Mouse (Mus musculus) cerebral cortex, adult 2 months (tissue): Measurements from ENCODE around the gene Tdp2.

ENCODE experiments used
- WGBS: fragments of 180-500 bp; shearing (Covaris S2); methylation state at CpG from one replicate; pipeline ENCODE4 v1.1.7; 2018; 5-methylcytosine and 5-hydroxymethylcytosine counted together

Gene Tdp2

DNA sequence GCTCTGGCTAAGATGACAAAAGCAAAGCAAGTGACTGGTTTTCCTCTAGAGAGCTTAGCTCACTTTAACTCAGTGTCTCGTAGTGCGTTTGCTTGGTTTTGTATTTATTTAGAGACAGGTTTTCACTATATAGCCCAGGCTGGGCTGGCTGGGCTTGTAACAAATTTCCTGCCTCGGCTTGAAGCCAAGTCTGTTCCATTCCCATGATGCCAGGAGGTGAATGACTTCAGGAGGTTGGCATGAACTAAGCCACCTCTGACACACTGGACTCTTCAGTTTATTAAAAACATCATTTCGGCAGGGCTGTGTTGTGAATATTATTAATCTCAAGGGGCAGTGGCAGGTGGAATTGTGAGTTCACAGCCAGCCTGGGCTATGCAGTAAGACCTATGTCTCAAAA is 5.9 kb upstream of the Tdp2 start:
- 74% methylated on average over 4 of the region's 4 CpGs for WGBS

DNA sequence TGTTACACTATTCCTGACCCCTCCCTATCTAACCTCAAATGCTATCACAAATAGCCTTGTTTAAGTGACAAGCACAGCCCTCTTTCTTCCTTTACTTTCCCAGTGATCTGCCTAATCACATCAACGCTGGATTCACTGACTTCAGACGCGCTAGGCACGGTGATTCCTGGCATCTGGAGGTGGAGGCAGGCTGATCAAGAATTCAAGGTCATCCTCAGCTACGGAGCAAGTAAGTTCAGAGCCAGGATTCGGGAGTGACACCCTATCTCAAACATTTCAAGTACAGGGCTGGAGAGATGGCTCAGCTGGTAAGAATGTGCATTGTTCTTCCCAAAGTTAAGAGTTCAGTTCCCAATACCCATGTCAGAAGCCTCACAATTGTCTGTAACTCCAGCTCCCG is 5.4 kb upstream of the Tdp2 start:
- WGBS, result 83% methylated on average over 7 of the region's 7 CpGs

DNA sequence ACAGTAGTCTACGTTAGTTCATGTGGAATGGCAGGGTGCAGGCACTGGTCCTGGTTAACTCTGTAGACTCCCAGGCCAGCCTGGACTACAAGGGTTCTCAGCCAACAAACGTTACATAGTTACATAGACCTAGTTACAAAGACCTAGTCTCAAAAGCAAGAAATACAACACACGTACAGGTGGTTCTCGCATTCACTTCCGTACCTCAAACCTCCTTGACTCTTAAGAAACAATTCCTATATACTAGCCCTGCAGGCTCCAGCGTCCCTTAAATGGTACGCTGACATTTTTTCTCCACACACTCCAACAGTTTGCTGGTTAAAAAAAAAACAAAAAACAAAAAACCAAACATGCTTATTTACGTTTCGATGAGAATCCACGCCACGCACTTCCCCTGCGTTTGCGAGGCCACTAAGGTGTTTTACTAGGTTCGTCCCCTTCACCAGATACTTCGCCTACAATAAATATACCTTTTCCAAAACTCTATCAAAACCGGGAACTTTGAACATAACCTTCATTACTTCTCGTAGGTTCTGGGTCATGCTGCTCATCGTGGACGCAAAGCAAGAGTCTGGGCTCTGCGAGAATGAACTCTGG is 625 bp upstream of the Tdp2 start:
- under 1% methylated on average over 20 of the region's 20 CpGs for WGBS

DNA sequence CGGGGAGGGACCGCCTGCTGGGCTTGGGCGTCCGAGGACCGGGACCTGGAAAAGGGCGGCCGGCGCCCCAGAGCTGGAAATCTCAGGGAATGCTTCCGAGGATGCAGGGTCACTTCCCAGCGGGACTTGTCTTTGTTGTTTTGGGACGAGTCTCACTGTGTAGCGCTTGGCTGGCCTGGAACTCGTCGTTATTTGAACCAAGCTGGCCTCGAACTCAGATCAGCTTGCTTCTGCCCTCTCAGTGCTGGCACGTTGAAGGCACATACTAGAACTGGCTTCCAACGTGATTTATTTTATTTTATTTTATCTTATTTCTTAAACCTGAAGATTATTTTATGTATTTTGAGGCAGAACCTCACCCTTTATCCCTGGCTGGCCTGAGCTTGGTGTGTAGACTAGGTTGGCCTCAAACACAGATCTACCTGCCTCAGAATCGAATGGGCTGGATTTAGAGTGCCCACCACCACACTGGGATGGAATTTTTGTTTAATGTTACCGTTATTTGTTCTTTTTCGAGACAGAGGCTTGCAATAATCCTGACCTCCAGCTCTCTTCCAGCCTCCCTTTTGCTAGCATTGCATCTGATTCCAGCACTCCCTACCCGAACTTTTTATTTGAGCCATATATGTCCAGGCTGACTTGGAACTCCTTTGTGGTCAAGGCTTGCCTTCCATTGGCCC is 792 bp downstream of the Tdp2 start:
- WGBS, result 3% methylated on average over 21 of the region's 21 CpGs

DNA sequence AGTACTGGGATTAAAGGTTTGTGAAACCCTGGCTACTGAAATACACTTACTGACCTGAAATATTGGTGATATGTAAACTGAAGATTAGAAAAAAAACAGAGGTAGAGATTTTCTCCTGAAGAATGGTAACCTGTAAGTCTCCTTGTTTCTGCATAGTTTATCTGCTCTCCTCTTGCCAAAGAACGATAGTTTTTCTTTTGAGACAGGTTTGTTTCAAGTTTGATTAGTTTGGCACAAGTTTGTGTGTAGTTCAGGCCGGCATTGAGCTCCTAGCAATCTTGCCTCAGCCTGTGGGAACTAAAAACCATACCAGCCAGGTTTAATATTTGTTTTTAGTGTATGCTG is 1.3 kb downstream of the Tdp2 start:
- WGBS, result 34% methylated on average over 2 of the region's 2 CpGs

DNA sequence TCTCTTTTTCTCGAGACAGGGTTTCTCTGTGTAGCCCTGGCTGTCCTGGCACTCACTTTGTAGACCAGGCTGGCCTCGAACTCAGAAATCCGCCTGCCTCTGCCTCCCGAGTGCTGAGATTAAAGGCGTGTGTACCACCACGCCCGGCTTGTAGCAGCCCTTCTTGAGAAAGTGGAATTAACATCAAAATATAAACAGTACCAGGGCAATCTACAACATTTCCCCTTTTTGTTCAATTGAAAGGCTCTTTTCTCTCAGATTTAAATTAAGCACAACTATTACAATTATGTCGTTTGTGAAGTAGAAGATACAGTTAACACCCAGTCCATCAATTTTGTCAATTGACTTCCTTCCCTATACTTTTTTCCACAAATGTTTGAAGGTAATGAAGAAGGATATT is 6.3 kb downstream of the Tdp2 start:
- WGBS, result 92% methylated on average over 8 of the region's 8 CpGs

DNA sequence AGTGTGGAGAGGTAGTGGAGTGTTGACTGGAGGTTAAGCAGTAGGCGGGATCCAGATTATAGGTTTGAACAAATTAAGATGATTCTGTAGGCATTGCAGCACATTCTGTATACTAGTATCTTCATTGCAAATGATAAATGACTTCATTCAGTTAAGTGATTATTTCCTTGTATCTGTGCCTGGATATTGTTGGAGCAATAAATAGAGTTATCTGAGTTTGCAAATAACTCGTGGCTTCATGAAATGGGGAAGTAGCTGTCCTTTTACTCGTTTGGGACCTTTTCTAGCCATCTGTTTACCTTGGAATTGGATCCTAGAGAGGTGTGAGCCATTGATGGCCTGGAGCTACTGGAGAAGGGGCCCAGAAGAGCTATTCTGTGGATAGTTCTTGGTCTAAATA is 8.4 kb downstream of the Tdp2 start:
- 82% methylated on average over 3 of the region's 3 CpGs for WGBS

DNA sequence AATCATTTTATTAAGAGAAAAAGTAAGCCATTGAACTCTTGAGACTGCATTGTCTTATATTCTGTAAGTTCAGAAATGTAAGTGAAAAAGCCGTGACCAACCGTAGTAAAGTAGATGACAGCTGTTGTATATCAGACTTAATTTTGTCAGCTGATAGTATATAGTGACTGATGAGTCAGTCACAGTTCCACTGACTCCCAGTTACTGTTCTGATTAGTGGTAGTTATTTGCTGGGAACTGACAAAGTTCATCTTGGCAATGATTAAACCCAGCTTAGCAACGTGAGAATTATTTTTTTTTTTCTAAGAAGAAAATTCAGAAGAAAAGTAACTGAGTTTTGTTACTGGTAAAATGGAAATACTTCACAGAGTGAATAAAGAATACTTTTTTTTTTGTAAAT is 10.2 kb downstream of the Tdp2 start:
- WGBS, result 88% methylated on average over 3 of the region's 3 CpGs

DNA sequence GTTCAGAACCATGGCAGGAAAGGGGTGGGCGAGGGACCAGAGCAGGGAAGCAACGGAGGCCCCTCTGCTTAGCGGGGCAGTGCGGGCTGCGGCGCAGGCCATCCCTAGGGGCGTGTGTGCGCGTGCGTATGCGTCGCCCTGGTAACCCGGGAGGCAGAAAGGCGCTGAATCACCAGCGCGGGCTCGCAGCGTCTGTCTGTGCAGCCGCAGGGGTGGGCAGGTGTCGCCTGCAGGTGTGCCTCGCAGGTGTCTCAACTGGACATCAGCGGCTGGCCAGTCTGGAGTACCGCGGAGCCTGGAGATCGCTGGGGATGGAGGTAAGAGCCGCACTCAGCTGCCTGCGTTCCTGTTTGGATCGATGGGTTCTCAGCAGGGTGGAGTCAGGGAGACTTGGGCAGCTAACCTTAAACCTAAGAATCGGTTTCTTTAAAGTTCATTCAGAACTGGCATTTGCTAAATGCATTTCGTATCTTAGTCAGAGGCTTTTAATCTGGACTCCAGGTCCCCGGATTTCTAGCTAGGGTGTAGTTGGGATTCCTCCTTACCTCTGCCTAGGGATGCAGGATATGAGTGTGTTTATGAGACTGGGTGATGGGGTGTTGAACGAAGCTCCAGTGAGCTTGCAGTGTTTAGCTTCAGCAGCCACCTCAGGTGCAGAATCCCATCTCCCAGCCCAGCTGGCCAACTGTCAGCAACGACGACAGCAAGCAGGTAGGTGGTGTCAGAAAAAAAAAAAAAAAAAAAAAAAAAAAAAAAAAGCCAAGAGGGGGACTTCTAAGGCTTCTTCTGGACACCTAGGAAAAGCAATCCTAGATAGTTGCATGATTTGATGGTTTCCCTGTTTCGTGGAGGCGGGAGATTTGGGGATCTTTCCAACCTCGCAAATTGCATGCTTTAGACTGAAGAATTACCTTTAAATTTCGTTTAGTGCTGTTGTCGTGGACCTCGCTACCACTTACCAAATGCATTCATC is 13.8 kb downstream of the Tdp2 start, which contains the start of gene D130043K22Rik:
Gene D130043K22Rik (plus strand): TSS at position 153 of the 973 bp plus-strand sequence.
- WGBS, result 7% methylated on average over 40 of the region's 40 CpGs

DNA sequence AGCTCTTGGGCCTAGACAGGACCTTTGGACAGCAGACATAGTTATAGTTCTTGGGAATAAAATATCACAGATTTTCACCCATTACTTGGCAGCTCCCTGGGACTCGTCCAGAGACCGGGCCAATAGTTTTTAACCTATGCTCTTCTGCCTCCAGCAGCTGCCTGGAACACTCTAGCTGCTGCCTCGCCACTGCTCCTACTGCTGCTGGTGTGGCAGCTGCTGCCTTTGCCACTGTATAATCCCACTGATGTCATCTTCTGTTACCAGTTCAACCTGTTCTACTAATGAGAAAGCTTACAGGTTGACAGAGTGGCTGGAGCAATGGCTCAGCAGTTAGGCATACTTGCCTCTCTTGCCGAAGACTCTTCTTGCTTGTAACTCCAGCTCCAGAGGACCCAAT is 17.8 kb downstream of the Tdp2 start:
- WGBS, result 91% methylated on average over 4 of the region's 4 CpGs

DNA sequence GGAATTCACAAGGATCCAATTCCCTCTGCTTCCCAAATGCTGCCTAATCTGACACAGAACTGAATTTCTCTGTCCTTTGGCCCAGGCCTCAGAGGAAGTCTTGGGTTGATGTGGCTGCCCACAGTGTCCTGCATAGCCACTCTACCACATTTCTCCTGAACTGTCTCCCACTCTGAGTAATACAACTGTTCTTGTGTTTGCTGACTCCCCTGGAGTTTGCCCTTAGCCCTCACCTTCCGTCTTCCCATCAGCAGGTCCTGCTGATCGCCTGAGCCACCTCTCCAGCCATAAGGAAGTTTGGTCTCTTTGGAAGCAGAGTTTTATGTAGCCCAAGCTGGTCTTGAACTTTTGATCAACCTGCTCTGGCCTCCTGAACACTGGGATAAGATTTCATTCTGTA is 20.5 kb downstream of the Tdp2 start:
- 87% methylated on average over 2 of the region's 2 CpGs for WGBS

DNA sequence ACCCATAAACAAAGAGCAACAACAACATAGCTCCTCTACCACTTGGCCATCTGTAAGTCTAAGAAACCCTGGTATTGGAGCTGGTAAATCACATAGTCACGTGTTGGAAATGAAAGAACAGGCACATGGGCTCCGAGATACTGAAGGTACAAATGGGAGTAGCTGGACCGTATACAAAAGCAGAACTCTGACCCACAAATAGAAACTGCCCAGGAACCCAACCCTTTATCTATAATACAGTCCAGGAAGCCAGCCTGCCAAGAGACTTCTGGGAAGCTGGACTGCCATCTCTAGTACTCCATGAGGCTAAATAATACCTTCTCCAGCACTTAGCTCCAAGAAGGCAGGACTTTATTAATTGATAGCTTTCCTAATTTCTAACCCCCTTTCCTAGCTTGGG is 21.1 kb downstream of the Tdp2 start:
- 81% methylated on average over 3 of the region's 3 CpGs for WGBS

DNA sequence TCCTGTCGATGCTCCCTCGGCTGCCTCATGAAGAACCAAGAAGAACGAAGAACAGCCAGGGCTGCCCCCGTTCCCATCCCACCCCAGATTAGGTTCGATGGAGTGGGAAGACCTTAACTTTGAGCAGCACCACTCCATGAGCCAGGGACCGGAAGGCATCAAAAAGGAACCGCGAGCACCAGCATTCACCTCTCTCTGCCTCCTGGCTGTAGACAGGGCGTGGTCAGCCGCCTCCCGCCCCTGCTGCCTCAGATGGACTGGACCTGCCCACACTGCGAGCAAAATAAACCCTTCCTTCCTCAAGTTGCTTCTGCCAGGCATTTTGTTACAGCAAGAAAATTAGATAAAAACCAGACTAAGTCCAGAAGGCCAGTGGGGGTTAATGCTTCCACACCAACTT is 29.6 kb downstream of the Tdp2 start:
- WGBS, result 75% methylated on average over 12 of the region's 12 CpGs

DNA sequence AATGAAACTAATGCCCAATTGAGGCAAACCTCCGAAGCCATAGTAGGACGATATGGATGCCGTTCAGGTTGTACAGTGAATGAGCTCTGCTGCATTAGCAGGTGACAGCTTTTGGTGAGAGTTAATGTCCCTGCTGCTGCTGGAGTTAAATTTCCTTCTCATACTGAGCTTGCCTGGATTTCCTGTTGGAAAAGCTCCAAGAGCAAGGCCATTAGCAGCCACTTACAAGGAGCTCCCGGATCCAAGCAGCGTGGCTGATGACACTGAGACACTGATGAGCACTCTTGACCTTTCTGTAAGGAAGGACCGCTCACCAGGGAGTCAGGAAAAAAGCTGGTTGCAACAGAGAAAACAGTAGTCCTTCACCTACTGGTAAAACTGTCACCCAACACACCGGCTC is 30.5 kb downstream of the Tdp2 start:
- 69% methylated on average over 7 of the region's 7 CpGs for WGBS

DNA sequence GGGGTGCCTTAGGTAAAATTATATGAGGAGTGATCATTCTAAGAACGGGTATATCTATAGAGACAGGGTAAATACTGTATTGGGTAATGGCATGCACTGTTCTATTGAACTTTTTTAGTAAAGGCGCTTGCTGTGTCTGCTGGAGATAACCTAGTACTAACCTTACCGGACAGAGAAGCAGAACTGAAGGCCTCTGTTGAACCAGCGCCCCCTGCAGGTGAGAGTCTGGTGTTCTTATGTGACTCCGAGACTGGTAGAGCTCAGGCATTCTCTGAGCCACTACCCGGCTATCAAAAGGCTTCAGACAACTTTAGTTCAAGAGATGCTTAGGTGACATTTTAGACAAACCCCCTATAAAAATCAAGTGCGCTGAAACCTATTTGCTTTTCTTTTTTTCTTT is 31.0 kb downstream of the Tdp2 start:
- WGBS, result 61% methylated on average over 7 of the region's 7 CpGs

DNA sequence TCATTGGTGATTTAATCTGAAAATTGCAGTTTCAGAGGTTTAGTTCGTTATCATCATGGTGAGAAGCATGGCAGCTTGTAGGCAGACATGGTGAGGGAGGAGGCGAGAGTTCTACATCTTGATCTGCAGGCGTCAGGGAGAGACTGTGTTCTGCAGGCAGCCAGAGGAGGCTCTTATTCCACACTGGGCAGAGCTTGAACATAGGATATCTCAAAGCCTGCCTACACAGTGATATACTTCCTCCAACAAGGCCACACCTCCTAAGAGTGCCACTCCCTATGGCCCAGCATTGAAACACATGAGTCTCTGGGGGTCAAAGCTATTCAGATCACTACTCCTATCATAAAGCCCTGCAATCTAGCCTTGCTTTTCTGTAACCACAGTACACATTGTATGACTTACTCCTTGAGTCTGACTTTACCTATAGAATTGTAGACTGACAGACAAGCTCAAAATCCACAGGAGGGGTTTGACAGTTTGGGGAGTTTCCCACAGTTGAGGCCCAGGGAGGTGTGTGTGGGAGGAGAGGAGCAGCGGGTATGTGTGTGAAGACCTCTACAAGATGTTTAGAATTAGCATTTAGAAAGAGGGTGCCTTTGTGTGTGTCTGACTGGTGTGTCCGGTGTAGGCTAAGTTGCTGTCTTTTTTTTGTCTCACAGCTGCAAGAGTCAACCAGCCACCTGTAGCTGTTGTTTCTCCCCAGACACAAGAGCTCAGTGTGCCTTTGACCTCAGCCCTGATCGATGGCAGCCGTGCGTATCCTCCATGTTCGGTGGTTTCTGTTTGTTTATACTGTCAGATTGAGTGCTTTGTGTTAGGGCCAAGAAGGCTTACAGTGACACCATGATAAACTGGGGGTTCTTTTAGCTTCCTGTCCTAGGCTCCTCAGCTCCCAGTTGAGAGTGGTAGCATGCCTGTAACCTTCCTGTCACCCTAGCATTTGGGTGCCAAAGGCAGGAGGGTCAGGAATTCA is 35.2 kb downstream of the Tdp2 start:
- WGBS, result 65% methylated on average over 9 of the region's 9 CpGs

DNA sequence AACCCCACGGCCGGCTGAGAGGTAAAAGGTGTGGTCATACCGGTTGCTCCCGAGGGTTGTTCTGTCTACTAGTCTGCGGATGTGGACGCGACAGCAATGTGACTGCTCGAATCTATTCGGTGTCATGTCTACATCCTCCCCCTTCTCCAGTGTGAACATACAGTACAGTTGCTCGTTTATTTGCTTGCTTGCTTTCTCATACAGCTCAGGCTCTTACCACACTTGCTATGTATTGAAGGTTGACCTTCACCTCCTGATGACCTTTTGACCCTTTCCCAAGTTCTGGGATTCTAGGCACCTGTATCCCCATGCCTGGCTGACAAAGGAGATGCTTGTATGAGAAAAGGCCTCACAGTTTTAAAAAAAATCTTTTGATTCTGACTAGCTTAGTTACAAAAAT is 36.3 kb downstream of the Tdp2 start:
- 91% methylated on average over 10 of the region's 10 CpGs for WGBS

DNA sequence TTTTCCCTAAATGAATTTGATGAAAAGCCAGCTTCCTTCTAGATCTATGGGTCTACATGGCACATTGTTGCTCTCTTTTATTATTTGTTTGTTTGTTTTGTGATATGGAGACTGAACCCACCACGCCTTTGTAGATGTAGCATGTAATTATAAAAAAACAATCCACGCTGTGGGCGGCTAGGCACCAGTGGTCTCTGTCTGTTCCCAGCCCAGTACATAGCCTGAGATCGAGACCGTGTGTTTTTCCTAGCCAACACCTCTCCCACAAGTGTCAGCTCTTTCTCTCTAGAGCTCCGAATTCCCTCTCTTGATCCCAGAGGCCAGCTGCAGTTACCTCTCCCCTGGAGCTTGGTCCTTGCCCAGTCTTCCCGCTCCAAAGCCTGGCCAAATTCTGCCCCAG is 36.8 kb downstream of the Tdp2 start:
- WGBS, result 89% methylated on average over 7 of the region's 7 CpGs

DNA sequence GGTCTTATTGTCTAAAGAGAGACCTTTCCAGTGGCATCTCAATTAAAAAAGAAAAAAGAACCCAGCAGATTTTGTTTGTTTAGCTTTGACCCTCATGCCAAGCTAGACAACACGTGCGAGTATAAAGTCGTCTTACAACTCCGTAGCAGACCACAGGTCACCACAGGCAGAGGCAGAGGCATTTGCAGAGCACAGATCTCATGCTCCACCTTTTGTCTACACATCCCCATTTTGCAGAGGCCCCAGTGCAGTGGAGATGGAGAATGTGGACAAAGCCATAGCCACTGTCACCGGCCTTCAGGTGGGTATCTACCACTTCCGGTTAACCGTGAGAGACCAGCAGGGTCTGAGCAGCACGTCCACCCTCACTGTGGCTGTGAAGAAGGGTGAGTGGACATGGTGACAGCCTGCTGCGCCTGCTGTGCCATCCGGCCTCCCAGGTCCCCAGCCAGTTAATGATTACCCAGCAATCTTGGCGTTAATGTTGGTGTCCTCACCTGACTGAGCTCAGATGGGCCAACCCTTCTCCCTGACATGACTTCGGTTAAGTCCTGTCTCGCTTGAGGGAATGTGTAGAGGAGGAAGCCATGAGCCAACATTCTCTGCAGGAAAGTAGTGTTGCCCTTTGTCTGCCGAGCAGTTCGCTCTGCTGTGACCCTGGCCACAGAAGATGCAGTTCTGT is 48.0 kb downstream of the Tdp2 start:
- WGBS, result 89% methylated on average over 15 of the region's 15 CpGs

DNA sequence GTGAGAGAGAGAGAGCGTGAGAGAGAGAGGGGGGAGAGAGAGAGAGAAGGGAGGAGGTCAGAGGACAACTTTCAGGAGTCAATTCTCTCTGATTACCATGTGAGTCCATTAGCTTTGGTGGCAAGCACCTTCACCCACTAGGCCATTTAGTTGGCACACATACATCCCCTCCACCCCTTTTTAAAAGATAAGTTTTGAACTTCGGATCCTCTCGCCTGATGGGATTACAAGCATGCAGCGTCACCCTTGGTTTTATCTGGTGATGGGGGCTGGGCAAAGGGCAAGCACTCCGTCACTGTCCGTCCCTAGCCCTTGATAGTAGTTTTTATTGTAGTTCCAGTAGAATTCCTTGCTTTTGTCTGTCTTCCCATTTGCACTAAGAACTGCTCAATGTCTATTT is 48.7 kb downstream of the Tdp2 start:
- 86% methylated on average over 6 of the region's 6 CpGs for WGBS

DNA sequence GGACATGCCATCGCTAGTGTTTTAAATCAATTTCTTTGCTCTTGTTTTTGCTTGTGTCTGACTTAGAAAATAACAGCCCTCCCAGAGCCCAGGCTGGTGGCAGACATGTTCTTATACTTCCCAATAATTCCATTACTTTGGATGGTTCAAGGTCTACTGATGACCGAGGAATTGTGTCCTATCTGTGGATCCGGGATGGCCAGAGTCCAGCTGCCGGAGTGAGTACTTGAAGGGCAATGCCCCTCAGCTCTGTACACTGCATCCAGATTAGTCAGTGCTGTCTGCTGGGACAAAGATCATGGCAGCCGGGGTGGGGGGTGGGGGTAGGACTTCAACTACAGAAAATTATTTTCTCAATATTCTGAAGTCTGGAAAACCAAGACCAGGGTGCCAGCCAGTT is 49.2 kb downstream of the Tdp2 start:
- 93% methylated on average over 5 of the region's 5 CpGs for WGBS
